Mouse (Mus musculus) heart, embryonic 13.5 days (tissue): ENCODE measurements at regions not wholly inside any gene's neighbourhood (a gene's known extent, or its start where the extent isn't known, plus 50 kb on each side); places are given as distances from the start of the nearest gene placed in this dataset.

Experiments used
- ATAC-seq: fragments of 200-750 bp; cut with Nextera tagmentation; 2 replicates; pipeline ENCODE4 v1.8.0; 2017; ENCODE audit warnings: moderate TSS enrichment; ENCODE audit not compliant: insufficient number of reproducible peaks, low FRiP score, low TSS enrichment; ENCODE audit errors: extremely low read depth
- H3K27ac ChIP-seq: fragments of 300-500 bp; sonication (generic); replicated peaks from 2 replicates; pipeline ENCODE4 v1.5.1; 2015; ENCODE audit warnings: moderate library complexity, mild to moderate bottlenecking, inconsistent platforms
- H3K27me3 ChIP-seq: fragments of 300-500 bp; sonication (generic); replicated peaks from 2 replicates; pipeline ENCODE4 v1.6.1; 2015; ENCODE audit warnings: mild to moderate bottlenecking, inconsistent platforms
- H3K36me3 ChIP-seq: fragments of 300-500 bp; sonication (generic); 2 replicates; pipeline ENCODE4 v1.6.1; 2015; ENCODE audit warnings: mild to moderate bottlenecking, inconsistent platforms
- H3K4me1 ChIP-seq: fragments of 300-500 bp; sonication (generic); 2 replicates; pipeline ENCODE4 v1.6.1; 2015; ENCODE audit warnings: inconsistent platforms
- H3K4me2 ChIP-seq: fragments of 300-500 bp; sonication (generic); 2 replicates; pipeline ENCODE4 v1.6.1; 2015; ENCODE audit warnings: inconsistent platforms, mild to moderate bottlenecking, moderate library complexity
- H3K4me3 ChIP-seq: fragments of 300-500 bp; sonication (generic); 2 replicates; pipeline ENCODE4 v1.5.1; 2015; ENCODE audit warnings: moderate library complexity, mild to moderate bottlenecking, inconsistent platforms
- H3K9ac ChIP-seq: fragments of 300-500 bp; sonication (generic); 2 replicates; pipeline ENCODE4 v1.6.1; 2015; ENCODE audit warnings: inconsistent platforms, mild to moderate bottlenecking, moderate library complexity
- H3K9me3 ChIP-seq: fragments of 300-500 bp; sonication (generic); 2 replicates; pipeline ENCODE4 v1.6.1; 2016; ENCODE audit warnings: inconsistent platforms
- WGBS: fragments of 180-500 bp; shearing (Covaris S2); methylation state at CpG from one replicate; pipeline ENCODE4 v1.1.7; 2015; ENCODE audit warnings: mixed read lengths; 5-methylcytosine and 5-hydroxymethylcytosine counted together

DNA sequence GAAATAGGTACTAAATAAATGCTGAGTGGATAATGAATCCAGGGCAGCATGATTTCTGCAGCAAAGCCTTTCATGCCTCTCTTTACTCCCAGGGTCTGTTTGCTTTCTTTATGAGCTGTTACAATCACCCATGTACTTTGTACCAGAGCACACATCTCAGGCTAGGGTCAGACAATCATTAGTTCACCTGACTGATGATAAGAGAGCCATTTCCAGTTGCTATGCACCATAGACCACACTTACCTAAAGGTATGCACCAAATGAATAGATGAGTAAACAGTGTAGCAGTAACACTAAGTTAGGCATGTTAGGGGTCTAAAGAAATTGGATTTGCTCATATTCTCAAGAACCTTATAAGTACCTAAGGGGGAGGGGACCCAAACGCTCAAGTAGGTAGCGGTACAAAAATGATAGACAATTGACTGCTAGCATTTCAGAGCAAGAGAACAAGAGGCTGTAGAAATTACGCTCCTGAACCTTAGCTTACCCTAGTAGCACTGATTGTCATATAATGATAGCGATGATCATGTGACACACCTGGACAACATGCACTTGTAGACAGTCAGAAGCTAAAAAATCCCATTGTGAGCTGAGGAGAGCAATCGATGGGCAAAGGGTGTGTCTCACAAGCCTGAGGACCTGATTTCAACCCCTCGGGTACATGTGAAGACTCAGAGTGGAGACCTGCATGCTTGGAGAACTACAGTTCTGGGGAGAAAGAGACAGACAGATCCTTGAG is 58.1 kb upstream of the Tenm3 start:
- WGBS, result 78% methylated on average over 6 of the region's 6 CpGs

DNA sequence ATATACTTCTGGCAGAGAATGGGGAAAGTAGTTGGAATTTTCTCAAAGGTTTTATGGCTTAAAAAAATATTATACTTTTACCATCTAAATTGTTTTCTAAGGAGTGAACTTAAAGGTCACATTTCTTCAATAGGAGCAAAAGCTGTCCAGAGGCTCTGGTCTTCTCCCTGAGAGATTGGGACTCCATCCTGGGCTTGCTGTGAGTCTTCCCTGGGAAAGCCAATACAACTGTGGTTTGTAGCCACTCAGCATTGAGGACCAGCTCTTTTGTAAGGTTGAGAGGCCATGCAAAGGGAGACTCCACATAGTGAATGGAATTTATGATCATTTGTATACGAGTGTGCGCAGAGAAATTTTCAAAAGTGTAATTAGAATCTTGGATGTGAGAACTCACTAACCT is 52.9 kb upstream of the Tenm3 start:
- H3K27me3 ChIP-seq, result no peaks in the 10 kb centered on the region
- H3K9me3 ChIP-seq, result no peaks in the 10 kb centered on the region
- H3K4me2 ChIP-seq, result no peak overlapping the region
- 77% methylated on average over 2 of the region's 2 CpGs for WGBS
- no peaks in the 10 kb centered on the region for H3K36me3 ChIP-seq
- H3K27ac ChIP-seq, result no peak overlapping the region
- ATAC-seq, result no peak
- no peak overlapping the region for H3K9ac ChIP-seq
- H3K4me1 ChIP-seq, result peaks cover 4% of the 10 kb centered on the region; the same call in 1 of the 2 replicates
- no peak overlapping the region for H3K4me3 ChIP-seq

More for the DNA sequence above, 58.1 kb upstream of the Tenm3 start:
- Histone ChIP-seq H3K27ac (no peak overlapping the region), H3K4me3 (no peak overlapping the region), H3K4me2 (no peak overlapping the region), H3K27me3 (no peaks in the 10 kb centered on the region), H3K4me1 (no peaks in the 10 kb centered on the region), H3K9ac (no peak overlapping the region), H3K36me3 (no peaks in the 10 kb centered on the region), H3K9me3 (no peaks in the 10 kb centered on the region)
- ATAC-seq, result no peak

DNA sequence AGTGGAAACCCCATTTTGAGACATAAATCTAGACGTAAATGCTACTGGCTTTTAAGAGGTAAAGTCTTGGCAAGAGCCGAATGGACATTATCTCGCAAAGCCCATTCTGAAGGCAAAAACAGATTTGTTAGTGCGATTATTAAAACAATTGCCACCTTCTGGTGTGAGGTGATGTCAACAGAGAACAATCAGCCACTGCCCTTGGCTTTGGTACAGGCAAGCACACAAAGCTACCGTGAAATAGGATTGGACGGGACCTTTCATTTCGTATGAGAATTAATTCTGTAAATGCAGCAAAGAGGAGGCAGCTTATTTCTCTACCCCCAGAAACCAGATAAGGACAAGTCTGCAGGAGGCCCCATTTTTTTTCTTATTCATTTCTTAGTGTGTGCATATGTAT is 52.5 kb upstream of the Tenm3 start:
- Histone ChIP-seq H3K4me2 (no peak overlapping the region), H3K27ac (no peak overlapping the region), H3K36me3 (no peaks in the 10 kb centered on the region), H3K4me1 (peaks cover 4% of the 10 kb centered on the region; the same call in 1 of the 2 replicates), H3K9ac (no peak overlapping the region), H3K27me3 (no peaks in the 10 kb centered on the region), H3K9me3 (no peaks in the 10 kb centered on the region), H3K4me3 (no peak overlapping the region)
- WGBS, result 65% methylated on average over 7 of the region's 7 CpGs
- no peak for ATAC-seq

DNA sequence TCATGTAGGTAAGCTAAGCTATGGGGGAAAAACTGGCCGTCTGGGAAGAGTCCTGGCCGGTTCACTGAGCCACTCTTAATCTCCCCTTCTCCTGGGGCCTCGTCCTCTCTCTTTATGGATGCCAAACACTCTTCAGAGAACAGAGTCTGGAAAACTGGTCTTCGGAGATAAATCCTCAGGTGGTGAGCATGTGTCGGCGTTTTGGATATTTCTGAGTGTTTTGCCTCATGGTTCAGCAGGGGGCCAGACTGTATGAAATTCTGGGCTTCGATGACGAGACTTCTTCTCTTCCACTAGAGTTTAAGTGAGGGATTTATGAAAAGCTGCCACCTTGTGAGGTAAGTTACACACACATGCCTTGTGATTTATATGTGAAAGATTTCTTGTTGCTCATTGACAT is 51.8 kb upstream of the Tenm3 start:
- Histone ChIP-seq H3K9ac (no peak overlapping the region), H3K9me3 (no peaks in the 10 kb centered on the region), H3K36me3 (no peaks in the 10 kb centered on the region), H3K4me2 (no peak overlapping the region), H3K4me3 (no peak overlapping the region), H3K27me3 (no peaks in the 10 kb centered on the region), H3K4me1 (peaks cover 4% of the 10 kb centered on the region; the same call in 1 of the 2 replicates), H3K27ac (no peak overlapping the region)
- 43% methylated on average over 8 of the region's 8 CpGs for WGBS
- ATAC-seq, result no peak
